Mouse (Mus musculus) testis, adult 2 months (tissue): ENCODE data around the gene Gm853.

Source experiments
- CTCF ChIP-seq: fragments of 200-500 bp; IDR thresholded peaks from 2 replicates; pipeline ENCODE4 v1.5.1; 2012; ENCODE audit warnings: low read depth, mild to moderate bottlenecking, inconsistent platforms, low read length, moderate library complexity; ENCODE audit not compliant: control insufficient read depth, insufficient read depth, insufficient replicate concordance
- POLR2A ChIP-seq: fragments of 200-500 bp; IDR thresholded peaks from 2 replicates; pipeline ENCODE4 v1.6.1; 2012; ENCODE audit warnings: low read depth, mild to moderate bottlenecking, inconsistent platforms, low read length, moderate library complexity; ENCODE audit not compliant: control insufficient read depth

DNA sequence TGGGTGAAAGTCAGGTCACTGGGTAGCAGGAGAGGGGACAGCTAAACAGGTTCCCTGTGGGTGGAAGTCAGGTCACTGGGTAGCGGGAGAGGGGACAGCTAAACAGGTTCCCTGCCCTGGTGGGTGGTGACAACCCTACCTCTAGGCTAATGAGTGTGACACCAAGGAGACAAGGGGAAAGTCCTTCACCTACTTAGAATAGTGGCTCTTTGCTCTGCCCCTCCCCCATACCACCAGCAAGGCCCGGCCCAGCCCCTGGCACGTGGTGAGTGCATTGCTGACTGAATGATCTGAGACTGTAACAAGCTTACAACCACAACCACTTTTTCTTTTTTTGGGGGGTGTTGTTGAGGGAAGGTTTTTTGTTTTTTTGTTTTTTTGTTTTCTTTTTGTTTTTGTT, 29.6 kb upstream of the Gm853 start:
- TF ChIP-seq CTCF (no peak), POLR2A (no peak)
